Mouse (Mus musculus): ENCODE data around the gene Avpr2. TPM values are rescaled to one million over a fixed set of nuclear protein-coding genes. Genes with fewer than 3 reads are reported as not detected.

The Avpr2 gene
- not detected in 2 replicates for polyA plus RNA-seq (2012; rRNA removed)

DNA sequence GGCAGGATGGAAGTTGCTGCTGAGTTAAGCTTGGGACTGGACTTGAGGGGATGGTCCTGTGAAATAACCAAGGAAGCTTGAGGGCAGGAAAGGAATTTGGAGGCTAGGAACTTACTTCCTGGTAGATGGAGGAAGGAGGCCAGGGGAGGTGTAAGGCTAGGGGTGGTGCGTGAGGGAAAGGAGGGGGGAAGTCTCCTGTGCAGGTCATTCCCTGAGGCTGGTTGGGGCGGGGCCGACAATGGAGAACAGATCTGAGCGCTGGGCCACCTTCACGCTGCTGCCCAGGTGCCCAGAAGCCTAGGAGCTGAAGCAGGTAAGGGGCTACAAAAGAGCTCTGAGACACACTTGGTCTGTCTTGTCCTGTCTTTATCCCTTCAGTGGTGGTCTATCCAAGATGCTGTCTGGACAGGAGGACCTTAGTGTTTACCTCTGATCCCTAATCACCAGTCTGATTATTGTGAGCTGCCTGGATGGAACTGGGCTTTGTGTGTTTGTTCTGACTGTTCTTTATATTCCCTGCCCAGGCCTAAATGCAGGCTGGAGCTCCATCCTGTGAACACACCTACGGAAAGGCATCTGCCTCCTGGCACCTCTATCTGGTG is at the start of gene Avpr2:
Gene Avpr2, plus strand, starts transcription at position 552 of the 602 bp plus-strand sequence.

DNA sequence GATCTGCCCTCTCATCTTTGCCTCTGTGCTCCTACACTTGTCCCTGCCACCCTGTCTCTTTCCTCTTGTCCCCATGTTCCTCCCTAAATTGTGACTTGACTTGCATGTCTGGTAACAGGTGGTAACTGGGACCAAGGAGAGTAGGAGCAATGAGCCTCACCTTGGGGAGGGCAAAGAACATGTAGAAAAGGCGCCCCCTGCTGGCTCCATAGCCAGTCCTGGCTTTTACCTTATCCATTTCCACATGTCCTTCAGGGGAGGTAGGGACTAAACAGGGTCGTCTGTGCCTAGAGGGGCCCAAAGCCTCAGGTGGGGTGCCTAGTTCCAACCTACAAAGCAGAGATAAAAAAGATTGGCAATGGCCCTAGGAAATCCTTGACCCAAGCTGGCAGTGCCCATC is 3.8 kb downstream of the Avpr2 start, which contains the start of gene L1cam:
Gene L1cam, minus strand, starts transcription at position 387 of the 400 bp plus-strand sequence.

DNA sequence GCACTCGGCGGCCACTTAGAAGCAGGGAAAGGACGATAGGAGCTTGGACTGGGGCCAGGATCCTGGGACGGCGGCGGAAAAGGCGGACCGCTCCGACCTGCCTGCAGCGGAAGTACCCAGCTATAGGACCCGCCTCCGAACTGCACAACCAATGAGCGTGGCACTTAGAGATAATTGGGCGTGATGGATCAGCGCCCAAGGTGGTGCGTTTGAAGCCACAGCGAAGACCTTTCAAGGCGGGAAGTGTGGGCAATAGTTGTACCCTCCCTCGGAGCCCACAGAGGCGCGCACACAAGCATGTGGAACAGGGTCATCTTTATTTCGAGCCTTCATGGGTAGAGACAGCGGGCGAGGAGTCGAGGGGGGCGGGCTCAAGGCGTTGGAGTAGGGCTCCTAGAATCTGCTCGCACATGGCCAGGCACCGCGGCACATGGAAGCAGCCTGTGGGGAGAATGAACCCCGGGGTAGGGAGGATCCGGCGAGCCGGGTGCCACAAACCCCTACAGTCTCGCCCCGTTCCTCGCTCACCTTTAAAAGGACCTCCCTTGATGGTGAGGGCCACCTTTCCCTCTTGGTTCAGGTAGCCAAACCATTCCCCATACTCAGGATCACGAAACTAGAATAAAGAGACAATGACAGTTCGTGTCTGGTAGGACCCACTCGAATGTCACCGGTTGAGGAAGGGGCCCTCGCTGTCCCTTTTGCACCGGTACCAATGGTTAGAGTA is 30.1 kb downstream of the Avpr2 start, which contains the start of the genes Arhgap4 and Naa10:
Gene Arhgap4, minus strand, starts transcription at position 48 of the 727 bp plus-strand sequence.
Gene Naa10, minus strand, starts transcription at position 122 of the 727 bp plus-strand sequence.

DNA sequence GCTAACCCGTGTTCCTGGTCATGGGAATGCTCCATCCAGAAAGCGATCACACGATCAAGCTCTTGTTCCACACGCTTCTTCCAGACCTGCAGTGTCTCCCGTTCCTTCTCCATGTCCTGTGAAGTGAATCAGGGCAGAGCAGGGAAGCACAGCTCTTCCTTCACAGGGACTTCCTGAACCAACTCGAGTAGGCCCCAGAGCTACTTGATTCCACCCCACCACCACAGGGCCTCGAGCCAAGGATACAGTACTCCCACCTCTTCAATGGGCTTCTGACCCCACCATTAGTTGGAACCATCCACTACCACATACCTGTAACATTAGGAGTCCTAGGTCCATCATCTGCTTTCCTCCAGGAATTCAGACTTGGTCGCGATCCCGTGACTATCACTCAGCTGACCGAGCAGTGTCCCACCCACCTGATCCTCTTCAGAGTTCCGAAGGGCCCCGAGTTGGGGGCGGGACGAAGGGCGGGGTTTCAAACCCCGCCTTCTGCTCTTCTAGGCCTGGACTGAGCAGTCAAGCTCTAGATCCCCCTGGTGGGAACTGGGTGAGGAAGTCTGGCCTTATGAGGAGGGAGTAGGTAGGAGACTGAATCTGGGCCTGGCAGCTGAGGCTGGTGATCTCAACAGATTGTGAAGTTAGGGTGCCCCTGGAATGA is 38.6 kb downstream of the Avpr2 start, which contains the start of gene Renbp:
Gene Renbp, minus strand, starts transcription at position 449 of the 661 bp plus-strand sequence.

Other genes starting within 250 kb of the Avpr2 start
- gene Pnck, start 232.0 kb upstream of the Avpr2 start, polyA plus RNA-seq (2012; rRNA removed): 23.9 and 25.6 TPM in 2 replicates
- gene Slc6a8, start 219.0 kb upstream of the Avpr2 start, polyA plus RNA-seq (2012; rRNA removed): 71.0 and 71.8 TPM in 2 replicates
- 25.8 and 32.4 TPM in 2 replicates for gene Bcap31, start 175.9 kb upstream of the Avpr2 start, polyA plus RNA-seq (2012; rRNA removed)
- gene Abcd1, start 175.5 kb upstream of the Avpr2 start, polyA plus RNA-seq (2012; rRNA removed): 31.0 and 34.1 TPM in 2 replicates
- gene Plxnb3, start 135.0 kb upstream of the Avpr2 start, polyA plus RNA-seq (2012; rRNA removed): 2.8 and 3.2 TPM in 2 replicates
- gene Srpk3, start 117.7 kb upstream of the Avpr2 start, polyA plus RNA-seq (2012; rRNA removed): 5.2 and 5.4 TPM in 2 replicates
- 298 and 381 TPM in 2 replicates for gene Idh3g, start 105.2 kb upstream of the Avpr2 start, polyA plus RNA-seq (2012; rRNA removed)
- gene Ssr4, start 105.1 kb upstream of the Avpr2 start, polyA plus RNA-seq (2012; rRNA removed): 249 and 277 TPM in 2 replicates
- 5.1 and 8.1 TPM in 2 replicates for gene Pdzd4, start 67.1 kb upstream of the Avpr2 start, polyA plus RNA-seq (2012; rRNA removed)
- gene L1cam, start 4.0 kb downstream of the Avpr2 start, polyA plus RNA-seq (2012; rRNA removed): 0.92 and 1.7 TPM in 2 replicates
- 8.9 and 10.9 TPM in 2 replicates for gene Arhgap4, start 29.8 kb downstream of the Avpr2 start, polyA plus RNA-seq (2012; rRNA removed)
- gene Naa10, start 29.8 kb downstream of the Avpr2 start, polyA plus RNA-seq (2012; rRNA removed): 73.7 and 85.2 TPM in 2 replicates
- 19.9 and 29.7 TPM in 2 replicates for gene Renbp, start 38.7 kb downstream of the Avpr2 start, polyA plus RNA-seq (2012; rRNA removed)
- gene Hcfc1, start 74.3 kb downstream of the Avpr2 start, polyA plus RNA-seq (2012; rRNA removed): 76.2 and 81.0 TPM in 2 replicates
- 393 and 466 TPM in 2 replicates for gene Irak1, start 131.8 kb downstream of the Avpr2 start, polyA plus RNA-seq (2012; rRNA removed)
- not detected in 2 replicates for gene Opn1mw, start 235.4 kb downstream of the Avpr2 start, polyA plus RNA-seq (2012; rRNA removed)
- gene Mecp2, start 243.3 kb downstream of the Avpr2 start, polyA plus RNA-seq (2012; rRNA removed): 6.5 and 6.8 TPM in 2 replicates